Mouse (Mus musculus) left cerebral cortex, postnatal 25 days (tissue): ENCODE data around the gene Pcdh15. TPM values are rescaled to one million over a fixed set of nuclear protein-coding genes. Genes with fewer than 3 reads are reported as not detected.
A peak's percentile ranks its signal among the peaks of the same experiment; 100 is the strongest.

Experiments
- DNase-seq, 2 experiments: peaks; one replicate each; pipeline ENCODE4 v3.0.0; 2022; ENCODE audit warnings: low spot score in 2 of 2, mixed read lengths in 1 of 2
- intact Hi-C: fragments of 180-260 bp; cut with DNase I; formaldehyde crosslinking; loops from one replicate; pipeline ENCODE4 v1.15.1; 2025
- total RNA-seq, 2 experiments: library from RNA; stranded (reverse); gene quantifications; 2 replicates each; pipeline ENCODE4 v1.2.3; 2021

Gene Pcdh15
- total RNA-seq, 2 experiments from 2014 or later: 28.5 to 34.1 TPM

DNA sequence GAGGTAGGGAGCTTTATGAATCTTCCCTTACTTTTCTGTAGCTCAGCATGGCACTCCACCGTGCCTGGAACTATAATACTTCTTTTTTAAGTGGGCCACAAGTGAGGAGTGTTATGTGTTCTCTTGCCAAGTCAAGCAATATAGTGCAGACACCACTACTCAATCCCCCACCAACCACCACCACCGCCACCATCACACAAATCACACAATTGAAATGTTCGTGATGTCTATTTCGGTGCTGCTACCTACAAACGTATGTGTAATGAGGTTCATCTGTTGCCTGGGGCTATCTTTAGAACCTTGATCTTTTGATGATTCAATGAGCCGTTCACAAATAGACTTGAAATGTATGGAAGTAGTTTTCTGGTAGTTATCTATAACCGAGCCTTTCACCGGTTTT, 1304.0 kb downstream of the Pcdh15 start:
- intact Hi-C loops: no loop called here

DNA sequence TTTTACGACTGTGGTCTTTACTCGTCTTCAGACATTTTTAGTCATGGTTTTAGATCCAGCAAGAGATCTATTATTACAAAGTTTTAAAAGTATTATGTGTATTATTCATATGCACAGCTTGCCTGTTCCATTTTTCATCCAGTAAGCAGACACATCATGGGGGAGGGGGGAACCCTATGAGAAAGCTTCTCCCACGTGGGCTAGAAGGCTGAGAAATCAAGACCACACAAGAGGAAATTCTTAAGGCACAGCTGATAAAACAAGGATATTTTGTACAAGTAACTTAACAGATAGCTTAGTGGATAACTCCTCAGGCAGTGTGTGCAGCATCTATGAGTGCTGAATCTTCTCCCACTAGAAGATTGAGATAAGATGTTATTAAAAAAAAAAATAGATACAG, 1314.9 kb downstream of the Pcdh15 start:
- DNase-seq: peak in 1 of 2 experiments; percentile 51
- intact Hi-C loops: no loop called here

More for the DNA sequence above, 1304.0 kb downstream of the Pcdh15 start:
- peak; percentile 8 to 92 for DNase-seq

GRCm38 (mm10) chr10:74414945-74415344, 1315.8 kb downstream of the Pcdh15 start:
- DNase-seq: peak in 1 of 2 experiments; percentile 50
- intact Hi-C loops: no loop called here

GRCm38 (mm10) chr10:74415359-74415758, 1316.2 kb downstream of the Pcdh15 start:
- intact Hi-C loops: no loop called here
- no peak for DNase-seq

DNA sequence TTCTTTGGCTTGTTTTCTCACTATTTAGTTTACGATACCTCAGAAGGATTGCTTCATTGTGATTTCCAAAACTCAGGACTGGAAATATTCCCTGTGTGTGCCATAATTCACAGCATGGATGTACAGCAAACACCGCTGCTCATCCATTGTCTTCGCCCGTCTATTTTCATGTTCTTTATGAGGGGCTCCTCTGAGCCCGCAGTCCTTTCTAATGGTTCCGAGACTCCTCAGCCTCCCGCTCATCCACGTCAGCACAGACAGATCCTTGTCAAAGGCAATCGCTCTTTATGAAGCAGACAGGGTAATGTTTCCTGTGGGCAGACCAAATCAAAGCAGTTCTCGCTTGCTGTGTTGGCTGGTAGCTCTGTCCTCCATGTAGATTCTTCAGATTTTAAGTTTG, 1316.8 kb downstream of the Pcdh15 start:
- no peak for DNase-seq
- intact Hi-C loops: no loop called here

GRCm38 (mm10) chr10:74450069-74450468, 1350.9 kb downstream of the Pcdh15 start:
- DNase-seq: no peak
- intact Hi-C loops: no loop called here

DNA sequence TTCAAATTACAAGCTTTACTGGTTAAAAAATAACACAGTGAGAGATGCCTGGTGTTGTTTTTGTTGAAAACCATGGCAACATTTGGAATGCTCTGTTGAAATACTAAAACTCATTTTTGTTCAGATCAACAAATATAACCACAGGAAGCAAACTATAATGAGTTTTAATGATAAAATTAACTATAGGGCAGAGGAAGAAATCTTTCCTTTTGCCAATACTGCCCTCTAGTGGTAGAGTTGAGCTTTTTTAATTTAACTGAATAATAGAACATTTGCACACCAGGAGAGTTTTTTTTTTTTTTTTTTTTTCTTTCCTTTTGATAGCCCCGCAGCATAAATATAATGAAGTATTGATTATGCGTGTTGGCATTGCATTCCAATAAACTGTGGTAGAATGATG, 1364.8 kb downstream of the Pcdh15 start:
- DNase-seq: peak; percentile 2 to 27
- intact Hi-C loops: loop anchor here (5.0 to 10.0 kb wide), 5 partner anchors 237 to 1362 kb away; no protein-coding TSS in a partner anchor

DNA sequence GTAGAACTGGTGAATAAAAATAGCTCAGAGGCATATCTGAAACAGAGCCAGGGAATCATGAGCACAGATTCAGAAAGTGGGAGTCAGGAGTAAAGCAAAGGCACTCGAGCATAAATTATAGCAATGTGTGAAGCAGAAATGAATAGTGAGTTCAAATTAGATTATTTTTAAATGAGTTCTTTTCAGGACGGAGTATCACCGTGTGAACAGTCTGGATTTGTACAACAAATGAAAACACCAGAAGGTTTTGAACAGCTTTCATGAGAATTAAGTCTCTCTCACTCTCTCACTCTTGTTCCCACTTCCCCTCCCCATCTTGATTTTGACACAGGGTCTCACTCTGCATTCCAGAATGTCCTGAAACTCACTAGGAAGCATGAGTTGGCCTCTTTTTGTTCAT, 1381.6 kb downstream of the Pcdh15 start:
- intact Hi-C loops: no loop called here
- peak in 1 of 2 experiments; percentile 8 for DNase-seq

DNA sequence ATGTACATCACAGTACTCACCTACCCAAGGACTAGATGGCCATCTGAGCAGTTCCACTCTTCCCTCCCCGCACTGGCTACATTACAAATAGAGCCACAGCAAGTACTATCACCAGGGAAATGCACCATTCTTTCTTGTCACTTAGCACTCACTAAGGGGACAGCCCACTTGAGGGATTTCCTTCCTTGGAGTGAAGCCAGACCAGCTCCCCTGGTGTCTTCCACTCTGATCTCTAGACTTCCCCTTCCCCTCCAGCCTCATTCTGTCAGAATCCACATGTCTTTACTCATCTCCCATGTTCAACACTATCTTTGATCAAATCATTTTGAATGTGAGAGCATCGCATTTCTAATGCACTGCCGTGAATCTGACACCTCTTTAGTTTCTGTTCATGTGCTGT, 1413.2 kb downstream of the Pcdh15 start:
- intact Hi-C loops: no loop called here
- no peak for DNase-seq

DNA sequence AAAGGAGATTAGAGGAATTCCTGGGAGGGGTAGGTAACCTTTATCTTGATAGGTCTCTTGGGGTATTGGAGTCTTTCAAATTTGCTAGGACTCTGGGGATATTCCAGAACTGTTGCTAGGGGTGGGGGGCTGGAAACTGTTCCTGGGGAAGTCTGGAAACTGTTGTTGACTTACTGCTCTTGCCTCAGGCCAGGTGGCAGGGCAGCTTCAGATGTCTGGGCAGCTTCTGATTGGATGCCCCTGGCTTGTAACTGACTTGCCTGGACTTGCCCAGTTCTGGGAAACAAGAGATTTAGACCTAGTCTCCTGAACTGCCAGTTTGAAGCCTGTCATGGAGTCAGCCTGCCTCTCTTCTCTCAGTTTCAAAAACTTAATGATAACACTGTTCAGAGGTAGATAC, 1414.6 kb downstream of the Pcdh15 start:
- DNase-seq: no peak
- intact Hi-C loops: no loop called here

- no peak for DNase-seq
- intact Hi-C loops: no loop called here
Measured at GRCm38 (mm10) chr10:74538371-74538770, 1439.2 kb downstream of the Pcdh15 start.

DNA sequence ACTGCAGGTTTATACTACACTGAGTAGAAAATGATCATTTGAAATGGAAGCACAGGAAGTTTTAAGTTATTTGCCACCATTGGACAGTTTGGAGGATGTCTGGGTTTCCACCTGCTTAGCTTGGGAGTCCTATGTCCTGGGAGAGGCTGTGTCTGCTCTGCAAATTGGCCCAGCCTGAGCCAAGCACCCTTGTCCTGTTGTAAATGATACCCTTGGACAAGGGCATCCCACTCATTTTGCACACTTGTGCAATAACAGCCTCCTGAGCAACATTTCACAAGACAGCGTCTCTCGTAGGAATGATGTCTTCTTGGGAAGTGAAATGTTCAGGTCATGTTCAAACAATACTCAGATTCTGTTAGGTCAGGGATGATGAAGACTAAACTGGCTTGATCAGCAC, 1456.2 kb downstream of the Pcdh15 start:
- intact Hi-C loops: no loop called here
- no peak for DNase-seq

DNA sequence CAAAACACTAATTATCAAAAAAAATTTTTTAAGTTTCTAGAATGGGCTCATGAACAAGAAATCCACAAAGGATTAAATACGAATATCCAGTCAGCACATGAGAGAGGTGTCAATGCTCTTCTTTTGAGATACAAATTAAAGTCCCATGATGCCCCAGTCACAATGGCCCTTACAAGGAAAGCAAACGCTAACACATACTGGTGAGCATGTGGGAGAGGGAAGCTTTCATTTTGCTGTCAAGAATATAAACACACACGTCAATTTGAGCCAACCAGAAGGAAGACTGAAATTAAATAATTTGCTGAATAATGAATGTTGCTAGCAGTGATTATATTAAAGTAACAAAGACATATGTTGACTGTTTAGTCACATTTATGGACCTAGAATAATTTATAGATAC, 1470.5 kb downstream of the Pcdh15 start:
- intact Hi-C loops: no loop called here
- no peak for DNase-seq

DNA sequence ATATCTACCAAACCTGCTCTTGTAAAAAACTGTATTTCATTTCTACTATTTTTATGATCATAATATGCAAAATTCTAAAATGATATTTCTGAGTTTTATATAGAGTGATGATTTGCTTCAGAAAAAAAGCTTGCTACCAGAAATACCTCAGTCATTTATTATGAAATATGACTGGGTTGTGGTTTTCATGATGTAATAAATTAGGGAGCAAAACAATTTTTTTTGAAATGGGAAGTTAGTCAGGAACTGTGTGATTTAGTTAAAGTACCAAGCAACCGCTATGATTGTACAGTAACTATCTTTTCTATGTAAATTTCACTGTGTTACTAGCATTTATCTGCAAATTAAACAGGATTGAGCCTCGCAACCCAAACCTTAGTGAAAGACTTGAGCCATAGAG, 1480.8 kb downstream of the Pcdh15 start:
- DNase-seq: no peak
- intact Hi-C loops: no loop called here

DNA sequence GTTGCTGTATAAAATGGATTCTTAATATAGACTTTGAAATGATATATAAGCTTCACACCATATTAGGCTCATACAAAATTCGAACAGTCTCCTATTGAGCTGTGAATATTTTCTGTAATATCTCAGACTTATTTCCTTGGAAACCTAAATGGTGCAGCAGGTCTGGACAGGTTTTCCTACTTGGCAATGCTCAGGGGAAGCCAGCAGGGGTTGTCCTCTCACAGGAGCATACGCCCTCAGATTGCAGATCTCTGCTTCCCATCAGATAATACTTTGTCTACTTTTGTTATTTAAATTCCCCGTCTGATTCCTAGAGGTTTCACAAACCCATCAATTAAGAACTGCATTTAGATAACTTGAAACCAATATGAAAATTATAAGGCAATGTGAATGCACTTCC, 1492.7 kb downstream of the Pcdh15 start:
- intact Hi-C loops: no loop called here
- DNase-seq: no peak

- no peak for DNase-seq
- intact Hi-C loops: no loop called here
Measured at GRCm38 (mm10) chr10:74607683-74608082, 1508.5 kb downstream of the Pcdh15 start.

- intact Hi-C loops: no loop called here
- DNase-seq: peak; percentile 9 to 21
Measured at GRCm38 (mm10) chr10:74621837-74622236, 1522.7 kb downstream of the Pcdh15 start.

- no peak for DNase-seq
- intact Hi-C loops: no loop called here
Measured at GRCm38 (mm10) chr10:74625715-74626114, 1526.6 kb downstream of the Pcdh15 start.

- intact Hi-C loops: no loop called here
- DNase-seq: peak in 1 of 2 experiments; percentile 30
Measured at GRCm38 (mm10) chr10:74626596-74626995, 1527.5 kb downstream of the Pcdh15 start.

DNA sequence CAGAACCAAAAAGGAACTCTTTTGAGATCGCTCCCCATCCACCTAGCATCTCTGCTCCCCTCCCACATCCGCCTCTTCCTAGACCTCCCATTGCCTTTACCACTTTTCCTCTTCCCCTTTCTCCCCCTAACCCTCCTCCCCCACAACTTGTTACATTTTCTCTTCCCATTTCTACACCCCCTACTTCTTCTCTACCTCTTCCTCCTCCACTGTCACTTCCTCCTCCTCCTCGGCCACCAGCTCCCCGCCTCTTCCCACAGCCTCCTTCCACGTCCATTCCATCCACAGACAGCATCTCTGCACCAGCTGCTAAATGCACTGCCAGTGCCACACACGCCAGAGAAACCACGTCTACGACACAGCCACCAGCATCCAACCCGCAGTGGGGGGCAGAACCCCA, 1532.2 kb downstream of the Pcdh15 start:
- no peak for DNase-seq
- intact Hi-C loops: no loop called here

- no peak for DNase-seq
- intact Hi-C loops: no loop called here
Measured at GRCm38 (mm10) chr10:74637040-74637439, 1537.9 kb downstream of the Pcdh15 start.

GRCm38 (mm10) chr10:74642125-74642524, 1543.0 kb downstream of the Pcdh15 start:
- intact Hi-C loops: no loop called here
- DNase-seq: no peak
